13 mouse cellular contexts compared by ENCODE assay signal in genomic region chr5:137513951-137514721, GRCm38 (mm10). TPM values are rescaled to one million over a fixed set of nuclear protein-coding genes. Genes with fewer than 3 reads are reported as not detected.
DNase-seq lines count a peak whose midpoint lies in the region; ATAC-seq lines count a peak whose summit lies in the region.
"Had no signal": no experiment of that assay in that cellular context is flagged by ENCODE, and none has a peak within 500 bp of the region (broad histone marks: within the 10 kb centered on the region; RNA-seq: fewer than 3 reads in every experiment).

No protein-coding gene starts in this region.

- H3K4me3 ChIP-seq in heart, embryonic 13.5 days = no peak overlapping the region

- H3K4me1 ChIP-seq in heart, embryonic 13.5 days = peaks cover 45% of the 10 kb centered on the region

- H3K36me3 ChIP-seq in heart, embryonic 13.5 days = peaks cover 30% of the 10 kb centered on the region

- ATAC-seq in heart, embryonic 13.5 days (ENCODE audit: extremely low read depth, insufficient number of reproducible peaks, low FRiP score, low TSS enrichment) = no peak

- 83% methylated on average over 12 of the region's 12 CpGs for WGBS in heart, embryonic 13.5 days

- no peaks in the 10 kb centered on the region for H3K9me3 ChIP-seq in heart, embryonic 13.5 days

- peak overlapping the region; percentile 37 for H3K9ac ChIP-seq in heart, embryonic 13.5 days

- no peak overlapping the region for H3K27ac ChIP-seq in heart, embryonic 13.5 days (replicated peaks)

- peak; percentile 66 for DNase-seq in adrenal gland, postnatal 10 days
- no peak for DNase-seq in adrenal gland, adult 8-10 months
- no peak for DNase-seq in heart, adult 18-20 months
- DNase-seq in thymus, postnatal 4 days = peak; percentile 8
- DNase-seq in thymus, postnatal 0 days (ENCODE audit: low spot score) = no peak
- no peak for DNase-seq in embryo, embryonic 10 days (ENCODE audit: low spot score)
- no peak for DNase-seq in frontal cortex, postnatal 25 days (ENCODE audit: low spot score in 2 of 2)
- DNase-seq: thymus, adult 18-20 months had no signal

- no peak overlapping the region for H3K4me2 ChIP-seq in heart, embryonic 13.5 days

- no peaks in the 10 kb centered on the region for H3K27me3 ChIP-seq in heart, embryonic 13.5 days (replicated peaks)

RNA-seq across cellular contexts. Expression of gene Gigyf1, which starts 4.2 kb away (rescaled TPM):
- 10 to 100 TPM; 24.2 to 39.1 TPM for total RNA-seq in adrenal gland, postnatal 10 days (2021)
- total RNA-seq in adrenal gland, adult 8-10 months (2022) = 10 to 100 TPM; 38.5 to 67.8 (median 56.6) TPM
- polyA plus RNA-seq in heart, embryonic 13.5 days (2015; fragmentation: Nextera tagmentation; extraction: Ambion mirVana) = 8.4 and 8.8 TPM in 2 replicates
- 10 to 100 TPM; 31.2 to 32.5 TPM for total RNA-seq in heart, adult 18-20 months (2021)
- polyA plus RNA-seq in thymus, postnatal 0 days (2015; fragmentation: Nextera tagmentation; extraction: Ambion mirVana) = 10.5 and 15.9 TPM in 2 replicates

RNA-seq across cellular contexts. Expression of gene Pop7, which starts 11.8 kb away (rescaled TPM):
- 10 to 100 TPM; 23.8 to 27.2 TPM for total RNA-seq in adrenal gland, postnatal 10 days (2021)
- 10 to 100 TPM; 24.4 to 31.1 (median 27.4) TPM for total RNA-seq in adrenal gland, adult 8-10 months (2022)
- polyA plus RNA-seq in heart, embryonic 13.5 days (2015; fragmentation: Nextera tagmentation; extraction: Ambion mirVana) = 43.6 and 43.9 TPM in 2 replicates
- 10 to 100 TPM; 13.9 to 15.0 TPM for total RNA-seq in heart, adult 18-20 months (2021)
- polyA plus RNA-seq in thymus, postnatal 0 days (2015; fragmentation: Nextera tagmentation; extraction: Ambion mirVana) = 84.6 and 90.0 TPM in 2 replicates

RNA-seq across cellular contexts. Expression of gene Epo, which starts 18.9 kb away (rescaled TPM):
- not detected for total RNA-seq in adrenal gland, postnatal 10 days (2021)
- not detected for total RNA-seq in adrenal gland, adult 8-10 months (2022)
- not detected in 2 replicates for polyA plus RNA-seq in heart, embryonic 13.5 days (2015; fragmentation: Nextera tagmentation; extraction: Ambion mirVana)
- total RNA-seq in heart, adult 18-20 months (2021) = not detected
- not detected in 2 replicates for polyA plus RNA-seq in thymus, postnatal 0 days (2015; fragmentation: Nextera tagmentation; extraction: Ambion mirVana)
- total RNA-seq: gastrocnemius, postnatal 36 days; layer of hippocampus, adult 8-10 months had no signal
- polyA plus RNA-seq: heart, embryonic 16.5 days; lung, adult 2 months had no signal

RNA-seq across cellular contexts. Expression of gene Gnb2, which starts 19.2 kb away (rescaled TPM):
- total RNA-seq in adrenal gland, postnatal 10 days (2021) = 100 to 1,000 TPM; 592 to 682 TPM
- 100 to 1,000 TPM; 569 to 665 (median 622) TPM for total RNA-seq in adrenal gland, adult 8-10 months (2022)
- polyA plus RNA-seq in heart, embryonic 13.5 days (2015; fragmentation: Nextera tagmentation; extraction: Ambion mirVana) = 299 and 300 TPM in 2 replicates
- 100 to 1,000 TPM; 233 to 247 TPM for total RNA-seq in heart, adult 18-20 months (2021)
- 425 and 451 TPM in 2 replicates for polyA plus RNA-seq in thymus, postnatal 0 days (2015; fragmentation: Nextera tagmentation; extraction: Ambion mirVana)

RNA-seq across cellular contexts. Expression of gene Zan, which starts 37.3 kb away (rescaled TPM):
- total RNA-seq in adrenal gland, postnatal 10 days (2021) = under 1 TPM; 0.09 to 0.15 TPM
- not detected for total RNA-seq in adrenal gland, adult 8-10 months (2022)
- 0.04 and 0.08 TPM in 2 replicates for polyA plus RNA-seq in heart, embryonic 13.5 days (2015; fragmentation: Nextera tagmentation; extraction: Ambion mirVana)
- total RNA-seq in heart, adult 18-20 months (2021) = not detected
- 0.01 and 0.08 TPM in 2 replicates for polyA plus RNA-seq in thymus, postnatal 0 days (2015; fragmentation: Nextera tagmentation; extraction: Ambion mirVana)

Comparison
In these comparisons a context has a peak if more than half of its experiments do, and no peak if none do; other contexts are left out.
1. DNase-seq: peak in adrenal gland, postnatal 10 days (single experiment) and thymus, postnatal 4 days (single experiment); none in adrenal gland, adult 8-10 months (single experiment), heart, adult 18-20 months (0 of 2), thymus, postnatal 0 days (single experiment), embryo, embryonic 10 days (single experiment) and frontal cortex, postnatal 25 days (0 of 2).